Mouse (Mus musculus): ENCODE results near the gene Itgae.

The Itgae gene

GRCm38 (mm10) chr11:73090283-73090682 is at the start of gene Itgae:
Gene Itgae, plus strand, starts transcription at chr11:73090583.
- DNase-seq: no peak

- DNase-seq: no peak
Observed at GRCm38 (mm10) chr11:73044229-73044755, 46.1 kb upstream of the Itgae start.

- DNase-seq: no peak
Observed at GRCm38 (mm10) chr11:73044789-73045188, 45.6 kb upstream of the Itgae start.

- peak; percentile 98 for DNase-seq
Observed at GRCm38 (mm10) chr11:73047542-73047996, 42.8 kb upstream of the Itgae start, which contains the start of gene Ncbp3. Gene Ncbp3, plus strand, starts transcription at chr11:73047783.

- DNase-seq: no peak
Observed at GRCm38 (mm10) chr11:73048030-73048876, 42.1 kb upstream of the Itgae start.

- peak; percentile 85 for DNase-seq
Observed at GRCm38 (mm10) chr11:73049335-73049734, 41.0 kb upstream of the Itgae start.

GRCm38 (mm10) chr11:73052795-73053194 is 37.6 kb upstream of the Itgae start:
- no peak for DNase-seq

- no peak for DNase-seq
Observed at GRCm38 (mm10) chr11:73057701-73058100, 32.7 kb upstream of the Itgae start.

GRCm38 (mm10) chr11:73059630-73060029 is 30.8 kb upstream of the Itgae start:
- no peak for DNase-seq

- DNase-seq: no peak
Observed at GRCm38 (mm10) chr11:73061413-73061812, 29.0 kb upstream of the Itgae start.

- DNase-seq: peak; percentile 46
Observed at GRCm38 (mm10) chr11:73071839-73072238, 18.5 kb upstream of the Itgae start.

GRCm38 (mm10) chr11:73076295-73076694 is 14.1 kb upstream of the Itgae start:
- no peak for DNase-seq

GRCm38 (mm10) chr11:73076733-73077132 is 13.7 kb upstream of the Itgae start:
- DNase-seq: no peak

GRCm38 (mm10) chr11:73077211-73077720 is 13.1 kb upstream of the Itgae start:
- no peak for DNase-seq

GRCm38 (mm10) chr11:73078615-73079014 is 11.8 kb upstream of the Itgae start:
- no peak for DNase-seq

- DNase-seq: no peak
Observed at GRCm38 (mm10) chr11:73080306-73080705, 10.1 kb upstream of the Itgae start.

GRCm38 (mm10) chr11:73084303-73084702 is 6.1 kb upstream of the Itgae start:
- DNase-seq: no peak

- DNase-seq: peak; percentile 15
Observed at GRCm38 (mm10) chr11:73084804-73085231, 5.6 kb upstream of the Itgae start.

- DNase-seq: peak; percentile 18
Observed at GRCm38 (mm10) chr11:73085391-73085790, 5.0 kb upstream of the Itgae start.

GRCm38 (mm10) chr11:73087700-73088480 is 2.5 kb upstream of the Itgae start:
- no peak for DNase-seq

GRCm38 (mm10) chr11:73090826-73091225 is 443 bp downstream of the Itgae start:
- DNase-seq: no peak

- no peak for DNase-seq
Observed at GRCm38 (mm10) chr11:73092057-73092456, 1.7 kb downstream of the Itgae start.

GRCm38 (mm10) chr11:73092877-73093276 is 2.5 kb downstream of the Itgae start:
- DNase-seq: no peak

Measured in lung, postnatal 14 days (tissue).